Mouse (Mus musculus) c-Kit-positive CD71-positive TER-119-negative erythroid progenitor cells, embryonic 14.5 days (primary cell): ENCODE results near the gene Tfe3.
"Not testable (repeated sequence)": the region's sequence is repeated elsewhere in the genome, so short reads cannot be mapped to it uniquely, and the experiment has no call there.

Source experiments
- DNase-seq: peaks from one replicate; pipeline ENCODE4 v3.0.0-alpha.2; 2013; ENCODE audit warnings: low read depth

Gene Tfe3

GRCm38 (mm10) chrX:7753627-7754026 is 8.7 kb upstream of the Tfe3 start:
- DNase-seq = not testable (repeated sequence)

GRCm38 (mm10) chrX:7762921-7763197 is 499 bp downstream of the Tfe3 start:
- DNase-seq = no peak

- no peak for DNase-seq
These were observed 1.5 kb downstream of the Tfe3 start for GRCm38 (mm10) chrX:7763631-7764393.

GRCm38 (mm10) chrX:7764657-7765280 is 2.4 kb downstream of the Tfe3 start:
- no peak for DNase-seq

- no peak for DNase-seq
These were observed 2.9 kb downstream of the Tfe3 start for GRCm38 (mm10) chrX:7765281-7765670.

GRCm38 (mm10) chrX:7765764-7766163 is 3.4 kb downstream of the Tfe3 start:
- no peak for DNase-seq

- no peak for DNase-seq
These were observed 7.1 kb downstream of the Tfe3 start for GRCm38 (mm10) chrX:7769302-7770017.

GRCm38 (mm10) chrX:7772766-7773165 is 10.4 kb downstream of the Tfe3 start:
- DNase-seq = no peak

GRCm38 (mm10) chrX:7775501-7776205 is 13.3 kb downstream of the Tfe3 start:
- DNase-seq = no peak

- no peak for DNase-seq
These were observed 14.1 kb downstream of the Tfe3 start for GRCm38 (mm10) chrX:7776329-7777082.

- DNase-seq = no peak
These were observed 16.3 kb downstream of the Tfe3 start for GRCm38 (mm10) chrX:7778450-7779244.

- DNase-seq = no peak
These were observed 16.9 kb downstream of the Tfe3 start for GRCm38 (mm10) chrX:7779294-7779693.

- DNase-seq = no peak
These were observed 20.3 kb downstream of the Tfe3 start for GRCm38 (mm10) chrX:7782603-7783092.

- DNase-seq = peak; percentile 67
These were observed 27.3 kb downstream of the Tfe3 start, which contains the start of gene Gripap1 for GRCm38 (mm10) chrX:7789542-7790136. Gene Gripap1, plus strand, starts transcription at chrX:7789765.

GRCm38 (mm10) chrX:7790309-7790708 is 27.9 kb downstream of the Tfe3 start:
- DNase-seq = no peak

GRCm38 (mm10) chrX:7793361-7793760 is 31.0 kb downstream of the Tfe3 start:
- DNase-seq = no peak

- no peak for DNase-seq
These were observed 32.7 kb downstream of the Tfe3 start for GRCm38 (mm10) chrX:7795016-7795415.

- no peak for DNase-seq
These were observed 35.0 kb downstream of the Tfe3 start for GRCm38 (mm10) chrX:7797327-7797726.

- DNase-seq = not testable (repeated sequence)
These were observed 39.8 kb downstream of the Tfe3 start for GRCm38 (mm10) chrX:7802157-7802556.

GRCm38 (mm10) chrX:7815016-7815415 is 52.7 kb downstream of the Tfe3 start:
- not testable (repeated sequence) for DNase-seq
